Mouse (Mus musculus) embryonic fibroblast, embryonic 13.5 days (primary cell): ENCODE measurements around the gene Casd1. TPM values are rescaled to one million over a fixed set of nuclear protein-coding genes. Genes with fewer than 3 reads are reported as not detected.
A peak's percentile ranks its signal among the peaks of the same experiment; 100 is the strongest.

Source experiments
- H3K27ac ChIP-seq: 2 replicates; pipeline ENCODE4 v1.5.1; 2012; ENCODE audit warnings: low read length, control low read depth, inconsistent platforms; ENCODE audit not compliant: insufficient read depth
- H3K4me1 ChIP-seq: 2 replicates; pipeline ENCODE4 v1.6.1; 2011; ENCODE audit warnings: low read length; ENCODE audit not compliant: control insufficient read depth, insufficient read depth
- H3K4me3 ChIP-seq: 2 replicates; pipeline ENCODE4 v1.5.1; 2011; ENCODE audit warnings: mild to moderate bottlenecking, control low read depth, low read length; ENCODE audit not compliant: insufficient read depth
- CTCF ChIP-seq: IDR thresholded peaks from 2 replicates; pipeline ENCODE4 v1.5.1; 2011; ENCODE audit warnings: mild to moderate bottlenecking, control low read depth, low read length, moderate library complexity, borderline replicate concordance; ENCODE audit not compliant: insufficient read depth
- POLR2A ChIP-seq: IDR thresholded peaks from 2 replicates; pipeline ENCODE4 v1.6.1; 2011; ENCODE audit warnings: low read depth, mild to moderate bottlenecking, control low read depth, low read length, moderate library complexity
- polyA plus RNA-seq: library from polyadenylated mRNA; stranded (reverse); fragments of >200 nt; gene quantifications from 2 replicates; pipeline ENCODE4 v1.2.4, GENCODE M21; 2011; ENCODE audit warnings: low read depth; ENCODE audit not compliant: missing spikeins, insufficient read length

The Casd1 gene
- polyA plus RNA-seq, 1 experiment = 18.8 TPM

GRCm38 (mm10) chr6:4578343-4578742, 22.3 kb upstream of the Casd1 start:
- Histone ChIP-seq H3K4me1 (no peaks in the 10 kb centered on the region), H3K27ac (no peak overlapping the region), H3K4me3 (no peak overlapping the region)
- TF ChIP-seq CTCF (no peak), POLR2A (no peak)

GRCm38 (mm10) chr6:4579620-4580019, 21.0 kb upstream of the Casd1 start:
- TF ChIP-seq POLR2A (no peak), CTCF (no peak)
- Histone ChIP-seq H3K4me3 (no peak overlapping the region), H3K4me1 (no peaks in the 10 kb centered on the region), H3K27ac (no peak overlapping the region)

GRCm38 (mm10) chr6:4583485-4583884, 17.2 kb upstream of the Casd1 start:
- TF ChIP-seq CTCF = no peak
- no peak for TF ChIP-seq POLR2A
- Histone ChIP-seq H3K4me1 (no peaks in the 10 kb centered on the region), H3K4me3 (no peak overlapping the region), H3K27ac (no peak overlapping the region)

GRCm38 (mm10) chr6:4587946-4588345, 12.7 kb upstream of the Casd1 start:
- Histone ChIP-seq H3K4me3 (no peak overlapping the region), H3K27ac (no peak overlapping the region), H3K4me1 (no peaks in the 10 kb centered on the region)
- TF ChIP-seq CTCF (no peak), POLR2A (no peak)

- Histone ChIP-seq H3K27ac (no peak overlapping the region), H3K4me1 (no peaks in the 10 kb centered on the region), H3K4me3 (no peak overlapping the region)
- TF ChIP-seq CTCF = no peak
- TF ChIP-seq POLR2A = no peak
These were observed 11.9 kb upstream of the Casd1 start for GRCm38 (mm10) chr6:4588722-4589121.

- Histone ChIP-seq H3K4me3 (no peak overlapping the region), H3K27ac (no peak overlapping the region), H3K4me1 (no peaks in the 10 kb centered on the region)
- TF ChIP-seq CTCF = no peak
- TF ChIP-seq POLR2A = no peak
These were observed 10.6 kb upstream of the Casd1 start for GRCm38 (mm10) chr6:4590089-4590488.

- Histone ChIP-seq H3K27ac (no peak overlapping the region), H3K4me1 (no peaks in the 10 kb centered on the region), H3K4me3 (no peak overlapping the region)
- TF ChIP-seq POLR2A (no peak), CTCF (no peak)
These were observed 2.9 kb upstream of the Casd1 start for GRCm38 (mm10) chr6:4597711-4598110.

GRCm38 (mm10) chr6:4600085-4600657, 468 bp upstream of the Casd1 start:
- Histone ChIP-seq H3K27ac (no peak overlapping the region), H3K4me3 (peak overlapping the region; percentile 56), H3K4me1 (no peaks in the 10 kb centered on the region)
- TF ChIP-seq CTCF (no peak), POLR2A (no peak)

GRCm38 (mm10) chr6:4601297-4601931, 775 bp downstream of the Casd1 start:
- Histone ChIP-seq H3K4me1 (no peaks in the 10 kb centered on the region), H3K27ac (0 out of 2 replicates have a peak overlapping the region, but pooled peaks have one; percentile 2), H3K4me3 (peak overlapping the region; percentile 56)
- TF ChIP-seq CTCF (no peak), POLR2A (peak; percentile 52; the same call in 1 of the 2 replicates)

- TF ChIP-seq CTCF (no peak), POLR2A (no peak)
- H3K4me1 ChIP-seq = no peaks in the 10 kb centered on the region
- H3K27ac ChIP-seq = no peak overlapping the region
- H3K4me3 ChIP-seq = no peak overlapping the region
These were observed 1.4 kb downstream of the Casd1 start for GRCm38 (mm10) chr6:4602012-4602411.

GRCm38 (mm10) chr6:4606394-4606793, 5.8 kb downstream of the Casd1 start:
- Histone ChIP-seq H3K4me3 (no peak overlapping the region), H3K27ac (no peak overlapping the region), H3K4me1 (no peaks in the 10 kb centered on the region)
- TF ChIP-seq CTCF = no peak
- TF ChIP-seq POLR2A = no peak
